Mouse (Mus musculus): Measurements from ENCODE around the gene Grid1. TPM values are rescaled to one million over a fixed set of nuclear protein-coding genes. Genes with fewer than 3 reads are reported as not detected.
A peak's percentile ranks its signal among the peaks of the same experiment; 100 is the strongest.

Gene Grid1
- polyA plus RNA-seq, 1 experiment from 2014 or later = 6.2 TPM

DNA sequence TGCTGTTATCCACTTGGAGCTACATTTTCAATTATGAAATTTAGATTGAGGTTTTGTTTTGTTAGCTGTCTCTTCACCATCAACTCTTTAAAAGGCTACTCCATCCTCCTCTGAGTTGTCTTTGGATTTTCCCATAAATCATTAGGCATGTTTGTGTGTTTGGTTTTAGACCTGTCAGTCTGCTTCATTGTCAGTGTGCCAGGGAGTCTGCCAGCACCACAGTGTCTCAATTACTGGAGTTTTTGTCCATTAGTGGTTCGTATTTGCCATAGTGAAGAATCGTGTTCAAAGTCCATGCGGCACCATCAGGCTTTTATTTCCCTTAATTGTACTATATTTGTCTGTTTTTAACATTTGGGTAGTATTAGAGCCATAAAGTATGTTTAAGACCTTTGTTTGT lies 516.7 kb downstream of the Grid1 start:
- Histone ChIP-seq H3K36me3 (ENCODE audit: control insufficient read depth, insufficient read depth, low read length) (no peaks in the 10 kb centered on the region), H3K9me3 (replicated peaks; ENCODE audit: control insufficient read depth, low read length, poor library complexity, severe bottlenecking) (no peaks in the 10 kb centered on the region), H3K4me3 (ENCODE audit: low read depth, low read length) (no peak overlapping the region), H3K4me2 (ENCODE audit: low read length) (no peak overlapping the region), H3K4me1 (ENCODE audit: control insufficient read depth, insufficient read depth, low read length) (no peaks in the 10 kb centered on the region), H3K27me3 (ENCODE audit: control insufficient read depth, insufficient read depth, low read depth, low read length) (no peaks in the 10 kb centered on the region), H3K9ac (ENCODE audit: low read depth, low read length) (no peak overlapping the region), H3K27ac (ENCODE audit: low read length) (no peak overlapping the region)
- WGBS = 71% methylated on average over 3 of the region's 3 CpGs
- ATAC-seq = no peak

DNA sequence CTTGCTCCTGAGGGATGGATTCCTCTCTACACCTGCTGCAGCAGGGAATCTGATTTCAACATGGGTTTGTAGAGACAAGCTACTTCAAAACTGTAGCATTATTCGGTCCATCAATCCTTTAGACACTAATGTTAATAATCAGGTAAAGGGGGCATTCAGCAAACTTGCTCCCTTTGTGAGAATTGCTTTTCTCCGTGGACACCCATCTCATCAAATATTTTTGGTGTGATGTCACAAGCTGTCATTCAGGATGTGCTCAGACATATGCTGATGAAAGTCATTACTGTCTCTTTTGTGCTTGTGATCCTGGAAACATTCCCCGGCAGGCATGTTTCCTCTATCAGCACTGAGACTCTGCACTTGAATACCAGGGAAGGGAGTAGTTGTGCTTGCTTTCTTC lies 536.1 kb downstream of the Grid1 start:
- no peaks in the 10 kb centered on the region for H3K27me3 ChIP-seq (ENCODE audit: control insufficient read depth, insufficient read depth, low read depth, low read length)
- 79% methylated on average over 3 of the region's 3 CpGs for WGBS
- H3K4me3 ChIP-seq (ENCODE audit: low read depth, low read length) = no peak overlapping the region
- H3K4me2 ChIP-seq (ENCODE audit: low read length) = no peak overlapping the region
- H3K36me3 ChIP-seq (ENCODE audit: control insufficient read depth, insufficient read depth, low read length) = no peaks in the 10 kb centered on the region
- H3K27ac ChIP-seq (ENCODE audit: low read length) = no peak overlapping the region
- no peaks in the 10 kb centered on the region for H3K4me1 ChIP-seq (ENCODE audit: control insufficient read depth, insufficient read depth, low read length)
- H3K9ac ChIP-seq (ENCODE audit: low read depth, low read length) = no peak overlapping the region
- no peak for ATAC-seq
- H3K9me3 ChIP-seq (replicated peaks; ENCODE audit: control insufficient read depth, low read length, poor library complexity, severe bottlenecking) = no peaks in the 10 kb centered on the region

DNA sequence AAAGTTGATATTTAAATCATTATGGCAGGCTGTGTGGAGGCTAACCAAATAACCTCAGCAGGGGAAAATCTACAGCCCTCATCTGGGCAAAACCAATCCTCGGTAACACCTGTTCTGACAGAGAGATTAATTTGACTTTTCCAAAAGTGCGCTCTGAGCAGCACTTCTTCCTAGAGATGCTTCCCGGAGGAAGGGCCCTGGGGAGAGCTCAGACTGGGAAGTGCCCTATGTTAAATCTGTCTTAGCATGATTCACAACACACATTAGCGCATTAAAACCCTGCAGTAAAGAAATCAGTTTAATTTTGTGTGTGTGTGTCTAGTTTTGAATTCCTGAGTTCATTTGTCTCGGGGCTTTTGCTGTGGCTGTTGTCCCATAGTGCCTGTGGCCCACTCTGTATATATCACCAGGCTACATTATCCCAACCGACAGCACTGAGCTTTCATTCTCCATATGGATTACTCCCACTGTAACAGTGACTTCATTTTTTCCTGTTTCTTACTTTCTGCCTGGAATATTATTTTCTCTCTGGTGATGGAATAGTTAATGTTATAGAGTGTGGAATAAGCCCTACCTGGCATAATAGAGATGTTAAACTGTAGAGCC lies 536.7 kb downstream of the Grid1 start:
- H3K27me3 ChIP-seq (ENCODE audit: control insufficient read depth, insufficient read depth, low read depth, low read length) = no peaks in the 10 kb centered on the region
- 83% methylated on average over 6 of the region's 6 CpGs for WGBS
- ATAC-seq = no peak

DNA sequence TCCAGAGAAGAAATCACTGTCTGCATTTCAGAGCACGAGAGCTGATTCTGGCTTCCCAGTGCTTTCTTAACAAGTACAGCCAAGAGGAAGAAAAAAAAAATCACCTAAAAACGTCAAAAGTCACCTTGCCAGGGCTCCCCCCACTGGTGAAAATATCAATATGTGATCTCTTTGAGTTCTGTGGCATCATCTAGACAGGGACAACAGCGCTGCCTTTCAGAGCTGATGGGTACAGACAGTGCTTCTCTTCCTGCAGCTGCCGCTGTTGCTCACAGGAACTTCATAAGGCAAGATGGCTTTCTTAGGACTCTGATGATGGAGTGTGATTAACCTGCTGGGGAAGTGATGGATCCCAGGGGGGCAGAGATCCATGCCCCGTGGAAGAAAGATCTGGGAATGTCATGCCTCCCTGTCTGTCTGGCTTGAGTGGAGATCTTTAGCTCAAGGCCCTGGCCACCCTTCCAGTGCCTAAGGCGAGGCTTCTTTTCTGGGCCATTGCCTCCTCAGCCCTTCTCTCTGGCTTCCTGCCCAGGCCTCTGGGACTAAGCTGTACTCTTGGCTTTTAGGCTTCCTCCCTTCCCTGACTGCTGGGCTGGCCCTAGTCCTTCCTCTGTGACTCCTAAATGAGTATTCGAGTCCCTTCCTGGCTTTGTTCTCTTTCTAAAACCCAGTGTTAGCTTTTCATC lies 538.4 kb downstream of the Grid1 start:
- Histone ChIP-seq H3K36me3 (ENCODE audit: control insufficient read depth, insufficient read depth, low read length) (no peaks in the 10 kb centered on the region), H3K4me2 (ENCODE audit: low read length) (no peak overlapping the region), H3K4me3 (ENCODE audit: low read depth, low read length) (no peak overlapping the region), H3K27me3 (ENCODE audit: control insufficient read depth, insufficient read depth, low read depth, low read length) (no peaks in the 10 kb centered on the region), H3K27ac (ENCODE audit: low read length) (no peak overlapping the region), H3K4me1 (ENCODE audit: control insufficient read depth, insufficient read depth, low read length) (no peaks in the 10 kb centered on the region), H3K9ac (ENCODE audit: low read depth, low read length) (no peak overlapping the region), H3K9me3 (replicated peaks; ENCODE audit: control insufficient read depth, low read length, poor library complexity, severe bottlenecking) (no peaks in the 10 kb centered on the region)
- ATAC-seq = 0 out of 2 replicates have a peak, but pooled peaks have one; percentile 21
- 41% methylated on average over 7 of the region's 7 CpGs for WGBS

More for the DNA sequence above, 536.7 kb downstream of the Grid1 start:
- H3K27ac ChIP-seq (ENCODE audit: low read length) = no peak overlapping the region
- H3K4me2 ChIP-seq (ENCODE audit: low read length) = no peak overlapping the region
- H3K9me3 ChIP-seq (replicated peaks; ENCODE audit: control insufficient read depth, low read length, poor library complexity, severe bottlenecking) = no peaks in the 10 kb centered on the region
- no peaks in the 10 kb centered on the region for H3K36me3 ChIP-seq (ENCODE audit: control insufficient read depth, insufficient read depth, low read length)
- no peak overlapping the region for H3K4me3 ChIP-seq (ENCODE audit: low read depth, low read length)
- H3K4me1 ChIP-seq (ENCODE audit: control insufficient read depth, insufficient read depth, low read length) = no peaks in the 10 kb centered on the region
- H3K9ac ChIP-seq (ENCODE audit: low read depth, low read length) = no peak overlapping the region

DNA sequence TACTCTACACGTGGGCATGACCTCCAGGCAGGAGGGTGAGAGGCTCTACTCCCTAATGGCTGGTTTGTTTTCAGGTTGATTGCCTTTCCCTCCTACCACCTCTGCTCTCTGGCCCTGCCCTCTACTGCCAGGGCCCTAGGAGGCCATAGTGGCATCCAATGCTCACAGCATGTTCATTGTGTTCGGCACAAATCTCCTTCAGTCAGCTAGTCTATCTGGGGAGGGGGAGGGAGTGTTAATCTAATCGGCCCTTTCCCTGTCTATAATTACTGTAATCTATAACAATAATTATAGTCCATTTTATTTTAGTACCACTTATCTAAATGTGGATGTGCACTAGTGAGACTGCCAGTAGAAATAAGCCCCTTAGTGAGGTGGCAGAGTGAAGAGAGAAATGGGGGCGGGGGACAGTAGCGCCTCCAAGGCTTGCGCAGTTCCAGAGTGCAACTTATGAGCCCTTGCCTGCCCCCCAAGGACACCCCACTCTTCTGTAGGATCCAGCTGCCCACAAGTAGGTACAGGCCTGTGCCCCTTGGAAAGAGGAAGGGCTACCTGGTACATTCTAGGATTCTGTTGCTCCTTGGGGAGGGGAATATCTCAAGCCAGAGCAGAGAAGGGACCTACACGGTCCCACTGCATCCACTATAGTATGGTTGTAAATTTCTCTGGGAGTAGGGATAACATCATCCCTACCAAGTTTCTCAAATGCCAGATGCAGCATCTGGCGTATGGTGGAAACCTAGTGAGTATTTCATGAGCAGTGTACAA lies 545.5 kb downstream of the Grid1 start:
- Histone ChIP-seq H3K9ac (ENCODE audit: low read depth, low read length) (no peak overlapping the region), H3K4me2 (ENCODE audit: low read length) (no peak overlapping the region), H3K9me3 (replicated peaks; ENCODE audit: control insufficient read depth, low read length, poor library complexity, severe bottlenecking) (no peaks in the 10 kb centered on the region), H3K4me3 (ENCODE audit: low read depth, low read length) (no peak overlapping the region), H3K27ac (ENCODE audit: low read length) (no peak overlapping the region), H3K27me3 (ENCODE audit: control insufficient read depth, insufficient read depth, low read depth, low read length) (no peaks in the 10 kb centered on the region), H3K36me3 (ENCODE audit: control insufficient read depth, insufficient read depth, low read length) (no peaks in the 10 kb centered on the region), H3K4me1 (ENCODE audit: control insufficient read depth, insufficient read depth, low read length) (no peaks in the 10 kb centered on the region)
- WGBS = 64% methylated on average over 8 of the region's 8 CpGs
- peak; percentile 48; the same call in 1 of the 2 replicates for ATAC-seq

DNA sequence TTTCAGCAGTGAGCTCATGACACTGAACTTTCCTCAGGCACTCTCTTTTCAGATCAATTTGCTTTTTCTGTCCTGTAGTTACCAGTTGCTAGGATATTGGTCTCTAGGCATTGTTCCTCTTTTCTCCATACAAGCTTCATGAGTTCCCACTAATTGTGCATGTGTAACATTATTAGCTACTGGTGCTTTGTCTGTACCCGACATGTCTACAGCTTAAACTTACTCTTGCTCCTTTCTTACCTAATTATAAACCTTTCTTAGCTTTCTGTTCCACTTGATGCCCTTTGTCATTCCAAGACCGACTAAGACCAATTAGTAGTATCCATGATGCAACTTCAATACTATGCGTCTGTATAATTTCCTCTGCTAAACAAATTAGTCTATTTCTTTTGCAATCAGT lies 554.5 kb downstream of the Grid1 start:
- ATAC-seq = no peak
- Histone ChIP-seq H3K27ac (ENCODE audit: low read length) (no peak overlapping the region), H3K4me3 (ENCODE audit: low read depth, low read length) (no peak overlapping the region), H3K27me3 (ENCODE audit: control insufficient read depth, insufficient read depth, low read depth, low read length) (no peaks in the 10 kb centered on the region), H3K4me2 (ENCODE audit: low read length) (no peak overlapping the region), H3K4me1 (ENCODE audit: control insufficient read depth, insufficient read depth, low read length) (no peaks in the 10 kb centered on the region), H3K36me3 (ENCODE audit: control insufficient read depth, insufficient read depth, low read length) (no peaks in the 10 kb centered on the region), H3K9me3 (replicated peaks; ENCODE audit: control insufficient read depth, low read length, poor library complexity, severe bottlenecking) (0 out of 2 replicates have a peak, but pooled peaks cover 6% of the 10 kb centered on the region), H3K9ac (ENCODE audit: low read depth, low read length) (no peak overlapping the region)
- 75% methylated on average over 3 of the region's 3 CpGs for WGBS

DNA sequence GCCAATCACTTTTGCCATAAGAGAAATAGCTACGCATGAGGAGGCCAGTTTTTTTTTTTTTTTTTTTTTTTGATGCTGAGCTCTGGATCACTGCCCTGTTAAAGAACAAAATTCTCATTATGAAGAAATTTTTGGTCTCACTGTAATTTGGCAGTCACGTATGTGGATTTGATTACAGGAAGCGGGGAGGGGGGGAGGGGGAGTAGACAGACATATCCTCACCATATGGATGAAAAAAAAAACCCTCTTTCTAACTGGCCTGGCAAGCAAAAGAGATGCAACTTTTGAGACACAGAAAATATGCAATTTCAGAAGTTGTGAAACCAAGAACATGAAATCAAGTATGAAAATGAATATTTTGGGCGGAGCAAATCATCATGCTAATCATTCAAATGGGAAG lies 573.7 kb downstream of the Grid1 start:
- Histone ChIP-seq H3K36me3 (ENCODE audit: control insufficient read depth, insufficient read depth, low read length) (no peaks in the 10 kb centered on the region), H3K4me1 (ENCODE audit: control insufficient read depth, insufficient read depth, low read length) (no peaks in the 10 kb centered on the region), H3K27ac (ENCODE audit: low read length) (no peak overlapping the region), H3K9me3 (replicated peaks; ENCODE audit: control insufficient read depth, low read length, poor library complexity, severe bottlenecking) (no peaks in the 10 kb centered on the region), H3K9ac (ENCODE audit: low read depth, low read length) (no peak overlapping the region), H3K27me3 (ENCODE audit: control insufficient read depth, insufficient read depth, low read depth, low read length) (no peaks in the 10 kb centered on the region), H3K4me3 (ENCODE audit: low read depth, low read length) (no peak overlapping the region), H3K4me2 (ENCODE audit: low read length) (no peak overlapping the region)
- ATAC-seq = no peak
- WGBS = 82% methylated on average over 4 of the region's 4 CpGs

DNA sequence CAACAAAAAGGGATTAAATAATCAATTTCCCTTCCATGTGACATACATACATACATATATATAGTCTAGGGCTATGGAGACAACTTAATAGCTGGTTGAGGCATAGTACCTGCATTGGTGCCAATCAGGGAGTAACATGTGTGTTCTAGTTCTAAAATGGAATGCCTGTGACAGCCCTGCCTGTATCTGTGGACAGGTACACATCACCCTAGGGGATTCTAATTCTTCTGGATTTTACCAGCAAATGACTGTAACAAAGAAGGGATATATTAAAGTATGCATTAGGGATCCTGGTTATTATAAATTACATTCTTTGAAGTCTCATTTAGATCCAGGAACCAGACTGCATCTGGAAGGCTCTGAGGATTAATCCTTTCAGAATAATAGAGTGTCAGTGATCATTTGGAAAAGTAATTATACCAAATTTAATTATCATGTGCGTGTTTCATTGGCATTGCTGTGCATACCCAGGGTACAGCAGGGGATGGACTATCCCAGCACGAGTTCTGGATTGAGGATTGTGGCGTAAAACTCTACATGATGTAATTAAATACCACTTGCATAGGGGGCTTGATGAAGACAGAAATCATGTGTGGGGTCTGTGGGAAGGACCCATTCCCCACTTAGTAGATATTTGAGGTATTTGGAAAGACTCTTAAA lies 584.5 kb downstream of the Grid1 start:
- peak; percentile 51; the same call in 1 of the 2 replicates for ATAC-seq
- Histone ChIP-seq H3K27me3 (ENCODE audit: control insufficient read depth, insufficient read depth, low read depth, low read length) (no peaks in the 10 kb centered on the region), H3K9ac (ENCODE audit: low read depth, low read length) (no peak overlapping the region), H3K4me3 (ENCODE audit: low read depth, low read length) (no peak overlapping the region), H3K4me1 (ENCODE audit: control insufficient read depth, insufficient read depth, low read length) (no peaks in the 10 kb centered on the region), H3K4me2 (ENCODE audit: low read length) (no peak overlapping the region), H3K27ac (ENCODE audit: low read length) (no peak overlapping the region), H3K9me3 (replicated peaks; ENCODE audit: control insufficient read depth, low read length, poor library complexity, severe bottlenecking) (no peaks in the 10 kb centered on the region), H3K36me3 (ENCODE audit: control insufficient read depth, insufficient read depth, low read length) (no peaks in the 10 kb centered on the region)
- WGBS = 60% methylated on average over 3 of the region's 3 CpGs

All from midbrain, embryonic 16.5 days (tissue).